Mouse (Mus musculus): Measurements from ENCODE around the gene Lamtor2. TPM values are rescaled to one million over a fixed set of nuclear protein-coding genes. Genes with fewer than 3 reads are reported as not detected.

Lamtor2 gene
- polyA plus RNA-seq, 1 experiment from 2014 or later, result 81.7 TPM

DNA sequence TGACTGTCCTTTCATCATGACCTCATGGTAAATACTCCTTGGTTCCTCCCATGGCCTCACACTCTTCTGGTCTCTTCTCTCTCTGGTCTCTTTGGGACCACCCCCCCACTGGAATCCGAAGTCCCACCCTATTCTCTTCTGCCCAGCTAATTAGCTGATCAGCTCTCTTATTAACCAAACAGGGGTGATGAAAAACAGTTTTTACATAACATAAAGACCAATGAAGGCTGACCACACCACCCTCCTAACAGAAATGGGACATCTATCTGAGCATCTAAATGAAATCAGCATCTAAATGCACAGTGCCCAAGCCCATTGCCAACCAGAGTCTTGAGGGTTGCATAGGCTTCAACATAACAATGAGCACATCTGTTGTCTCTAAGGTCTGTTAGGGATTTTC is 19.0 kb upstream of the Lamtor2 start:
- no peak overlapping the region for H3K9ac ChIP-seq (ENCODE audit: low read depth, low read length)
- H3K27ac ChIP-seq (ENCODE audit: low read depth, low read length), result no peak overlapping the region
- no peak overlapping the region for H3K4me3 ChIP-seq (ENCODE audit: low read length)
- H3K36me3 ChIP-seq (ENCODE audit: control insufficient read depth, insufficient read depth, low read length), result peaks cover 32% of the 10 kb centered on the region
- WGBS, result 95% methylated on average over 1 of the region's 1 CpGs
- ATAC-seq (ENCODE audit: low FRiP score, low TSS enrichment), result no peak
- H3K9me3 ChIP-seq (ENCODE audit: control insufficient read depth, low read length), result no peaks in the 10 kb centered on the region
- no peaks in the 10 kb centered on the region for H3K27me3 ChIP-seq (ENCODE audit: control insufficient read depth, insufficient read depth, low read length)
- no peak overlapping the region for H3K4me2 ChIP-seq (replicated peaks; ENCODE audit: low read depth, low read length)
- H3K4me1 ChIP-seq (ENCODE audit: control insufficient read depth, insufficient read depth, low read length), result no peaks in the 10 kb centered on the region

DNA sequence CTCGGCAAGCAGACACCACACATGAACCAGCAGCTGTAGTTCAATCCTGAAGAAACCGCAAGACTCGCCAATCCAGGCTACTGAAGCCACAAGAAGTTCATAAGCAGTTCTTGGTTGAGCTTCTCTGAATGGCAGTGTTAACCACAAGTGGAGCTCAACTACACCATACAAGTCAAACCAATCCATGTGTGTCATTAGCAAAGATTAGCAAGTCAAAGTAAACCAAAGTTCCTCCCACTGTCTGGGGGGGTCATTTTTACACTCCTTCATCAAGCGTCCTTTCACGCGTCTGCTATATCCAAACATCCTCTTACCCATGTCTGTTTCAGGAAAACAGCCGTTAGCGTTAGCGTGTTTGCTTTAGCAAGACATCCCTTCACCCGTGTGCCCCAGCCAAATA is 17.5 kb upstream of the Lamtor2 start:
- Histone ChIP-seq H3K4me3 (ENCODE audit: low read length) (no peak overlapping the region), H3K9ac (ENCODE audit: low read depth, low read length) (no peak overlapping the region), H3K9me3 (ENCODE audit: control insufficient read depth, low read length) (no peaks in the 10 kb centered on the region), H3K36me3 (ENCODE audit: control insufficient read depth, insufficient read depth, low read length) (peaks cover 47% of the 10 kb centered on the region), H3K27ac (ENCODE audit: low read depth, low read length) (no peak overlapping the region), H3K4me2 (replicated peaks; ENCODE audit: low read depth, low read length) (no peak overlapping the region), H3K4me1 (ENCODE audit: control insufficient read depth, insufficient read depth, low read length) (no peaks in the 10 kb centered on the region), H3K27me3 (ENCODE audit: control insufficient read depth, insufficient read depth, low read length) (no peaks in the 10 kb centered on the region)
- ATAC-seq (ENCODE audit: low FRiP score, low TSS enrichment), result no peak
- WGBS, result 92% methylated on average over 10 of the region's 10 CpGs

DNA sequence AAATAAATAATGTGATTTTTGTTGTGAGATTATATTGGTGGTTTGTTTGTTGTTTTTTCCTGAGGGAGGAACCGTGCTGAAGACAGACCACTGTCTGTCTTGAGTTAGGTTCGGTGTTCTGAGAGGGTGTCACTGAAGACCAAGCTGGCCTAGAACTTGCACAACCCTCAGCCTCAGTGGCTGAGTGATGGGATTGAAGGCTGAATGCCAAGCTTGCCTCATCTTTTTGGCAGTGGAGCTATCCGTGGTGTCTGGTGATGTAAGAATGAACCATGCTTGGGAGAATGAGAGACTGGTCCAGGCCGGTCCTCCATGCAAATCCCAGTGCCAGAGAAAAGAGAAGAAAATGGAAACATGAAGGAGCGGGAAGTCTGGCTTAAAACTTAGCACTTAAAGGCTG is 16.8 kb upstream of the Lamtor2 start:
- WGBS, result 93% methylated on average over 5 of the region's 5 CpGs
- no peak for ATAC-seq (ENCODE audit: low FRiP score, low TSS enrichment)
- H3K9ac ChIP-seq (ENCODE audit: low read depth, low read length), result no peak overlapping the region
- no peak overlapping the region for H3K4me2 ChIP-seq (replicated peaks; ENCODE audit: low read depth, low read length)
- H3K36me3 ChIP-seq (ENCODE audit: control insufficient read depth, insufficient read depth, low read length), result peaks cover 54% of the 10 kb centered on the region
- no peaks in the 10 kb centered on the region for H3K9me3 ChIP-seq (ENCODE audit: control insufficient read depth, low read length)
- H3K27ac ChIP-seq (ENCODE audit: low read depth, low read length), result no peak overlapping the region
- H3K4me3 ChIP-seq (ENCODE audit: low read length), result no peak overlapping the region
- no peaks in the 10 kb centered on the region for H3K27me3 ChIP-seq (ENCODE audit: control insufficient read depth, insufficient read depth, low read length)
- peaks cover 3% of the 10 kb centered on the region; the same call in 1 of the 2 replicates for H3K4me1 ChIP-seq (ENCODE audit: control insufficient read depth, insufficient read depth, low read length)

DNA sequence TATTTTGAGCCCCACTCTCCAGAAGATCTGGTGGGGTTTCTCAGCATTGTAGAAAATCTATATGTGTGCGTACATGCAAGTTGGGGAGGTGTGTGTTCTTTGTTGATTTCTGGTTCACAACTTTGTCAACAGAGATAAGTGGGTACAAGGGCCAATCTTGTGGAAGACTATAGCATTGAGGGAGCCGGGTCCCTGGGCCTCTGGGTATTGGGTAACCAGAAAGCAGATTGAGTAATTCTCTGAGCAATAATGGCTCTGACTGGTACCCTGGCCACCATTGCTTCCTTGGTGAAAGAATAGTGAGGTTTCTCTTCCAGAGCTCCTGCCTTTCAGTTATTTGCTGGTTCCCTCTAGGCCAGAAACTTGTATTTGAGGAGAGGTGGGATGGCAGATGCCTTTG is 16.2 kb upstream of the Lamtor2 start:
- no peak overlapping the region for H3K4me3 ChIP-seq (ENCODE audit: low read length)
- H3K27ac ChIP-seq (ENCODE audit: low read depth, low read length), result no peak overlapping the region
- no peak for ATAC-seq (ENCODE audit: low FRiP score, low TSS enrichment)

DNA sequence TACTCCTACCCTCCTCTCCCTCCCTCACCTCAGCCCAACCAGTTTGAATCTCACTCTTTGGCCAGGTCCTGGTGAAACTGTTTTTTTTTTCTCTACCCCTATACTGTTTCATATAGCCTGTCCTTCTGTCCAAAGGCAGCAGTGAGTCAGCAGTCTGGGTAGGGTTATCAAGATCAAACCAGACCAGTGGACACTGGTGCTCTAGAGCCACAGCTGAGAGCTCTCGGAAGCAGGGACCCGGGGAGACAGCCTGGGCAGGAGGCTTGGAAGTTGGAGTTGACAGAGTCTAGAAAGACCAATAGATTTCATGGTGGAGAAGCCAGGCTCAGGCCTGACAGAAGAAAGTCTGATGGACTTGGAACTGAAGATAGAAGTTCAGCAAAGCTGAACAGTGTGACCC is 15.7 kb upstream of the Lamtor2 start:
- WGBS, result 94% methylated on average over 2 of the region's 2 CpGs
- H3K9me3 ChIP-seq (ENCODE audit: control insufficient read depth, low read length), result no peaks in the 10 kb centered on the region
- H3K9ac ChIP-seq (ENCODE audit: low read depth, low read length), result no peak overlapping the region
- H3K4me1 ChIP-seq (ENCODE audit: control insufficient read depth, insufficient read depth, low read length), result peaks cover 8% of the 10 kb centered on the region
- no peak overlapping the region for H3K27ac ChIP-seq (ENCODE audit: low read depth, low read length)
- H3K36me3 ChIP-seq (ENCODE audit: control insufficient read depth, insufficient read depth, low read length), result peaks cover 64% of the 10 kb centered on the region
- no peaks in the 10 kb centered on the region for H3K27me3 ChIP-seq (ENCODE audit: control insufficient read depth, insufficient read depth, low read length)
- no peak overlapping the region for H3K4me2 ChIP-seq (replicated peaks; ENCODE audit: low read depth, low read length)
- H3K4me3 ChIP-seq (ENCODE audit: low read length), result no peak overlapping the region
- ATAC-seq (ENCODE audit: low FRiP score, low TSS enrichment), result no peak

More for the DNA sequence above, 16.2 kb upstream of the Lamtor2 start:
- peaks cover 6% of the 10 kb centered on the region; the same call in 1 of the 2 replicates for H3K4me1 ChIP-seq (ENCODE audit: control insufficient read depth, insufficient read depth, low read length)
- H3K9me3 ChIP-seq (ENCODE audit: control insufficient read depth, low read length), result no peaks in the 10 kb centered on the region
- H3K4me2 ChIP-seq (replicated peaks; ENCODE audit: low read depth, low read length), result no peak overlapping the region
- H3K27me3 ChIP-seq (ENCODE audit: control insufficient read depth, insufficient read depth, low read length), result no peaks in the 10 kb centered on the region
- 96% methylated on average over 2 of the region's 2 CpGs for WGBS
- H3K9ac ChIP-seq (ENCODE audit: low read depth, low read length), result no peak overlapping the region
- peaks cover 59% of the 10 kb centered on the region for H3K36me3 ChIP-seq (ENCODE audit: control insufficient read depth, insufficient read depth, low read length)

DNA sequence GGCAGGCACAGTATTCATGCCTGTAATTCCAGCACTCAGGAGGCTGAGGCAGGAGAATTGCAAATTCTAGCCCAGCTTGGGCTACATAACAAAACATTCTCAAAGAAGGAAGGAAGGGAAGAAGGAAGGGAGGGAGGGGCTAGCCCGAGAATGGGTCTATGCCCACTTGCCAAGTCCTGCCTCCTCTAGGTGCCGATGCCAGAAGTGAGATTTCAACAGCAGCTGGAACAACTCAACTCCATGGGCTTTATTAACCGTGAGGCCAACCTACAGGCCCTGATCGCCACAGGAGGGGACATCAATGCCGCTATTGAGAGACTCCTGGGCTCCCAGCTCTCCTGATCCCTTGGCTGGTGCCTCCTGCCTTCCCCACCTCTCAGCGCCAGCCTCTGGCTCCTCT is 15.0 kb upstream of the Lamtor2 start:
- Histone ChIP-seq H3K4me1 (ENCODE audit: control insufficient read depth, insufficient read depth, low read length) (peaks cover 15% of the 10 kb centered on the region), H3K27me3 (ENCODE audit: control insufficient read depth, insufficient read depth, low read length) (no peaks in the 10 kb centered on the region), H3K4me2 (replicated peaks; ENCODE audit: low read depth, low read length) (no peak overlapping the region), H3K4me3 (ENCODE audit: low read length) (no peak overlapping the region), H3K36me3 (ENCODE audit: control insufficient read depth, insufficient read depth, low read length) (peaks cover 71% of the 10 kb centered on the region), H3K9me3 (ENCODE audit: control insufficient read depth, low read length) (no peaks in the 10 kb centered on the region), H3K27ac (ENCODE audit: low read depth, low read length) (no peak overlapping the region), H3K9ac (ENCODE audit: low read depth, low read length) (no peak overlapping the region)
- ATAC-seq (ENCODE audit: low FRiP score, low TSS enrichment), result no peak
- 90% methylated on average over 6 of the region's 6 CpGs for WGBS

DNA sequence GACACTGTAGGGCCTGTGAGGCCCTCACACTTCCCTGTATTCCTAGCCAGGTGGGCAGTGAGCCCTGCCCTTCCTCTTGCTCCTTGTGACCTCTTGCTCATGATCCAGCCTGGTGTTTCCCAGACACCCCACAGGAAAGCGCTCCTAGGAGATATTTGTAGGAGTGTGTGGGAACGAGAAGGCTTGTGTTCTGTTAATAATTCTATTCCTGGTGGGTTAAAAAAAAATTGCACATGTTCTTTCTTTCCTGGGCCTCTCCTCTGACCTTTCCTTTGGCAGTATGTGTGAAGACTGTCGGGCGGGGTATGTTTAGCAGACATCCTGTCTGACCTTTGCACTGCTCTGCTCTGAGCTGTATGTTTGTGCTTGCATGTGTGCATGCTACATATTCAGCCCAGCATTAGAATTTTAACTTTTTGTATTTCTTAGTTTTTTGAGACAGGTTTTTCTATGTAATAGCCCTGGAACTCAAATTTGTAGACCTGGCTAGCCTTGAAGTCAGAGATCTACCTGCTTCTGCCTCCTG is 13.7 kb upstream of the Lamtor2 start:
- ATAC-seq (ENCODE audit: low FRiP score, low TSS enrichment), result no peak
- 86% methylated on average over 4 of the region's 4 CpGs for WGBS
- Histone ChIP-seq H3K9ac (ENCODE audit: low read depth, low read length) (no peak overlapping the region), H3K9me3 (ENCODE audit: control insufficient read depth, low read length) (no peaks in the 10 kb centered on the region), H3K27me3 (ENCODE audit: control insufficient read depth, insufficient read depth, low read length) (no peaks in the 10 kb centered on the region), H3K4me1 (ENCODE audit: control insufficient read depth, insufficient read depth, low read length) (peaks cover 23% of the 10 kb centered on the region), H3K27ac (ENCODE audit: low read depth, low read length) (no peak overlapping the region), H3K4me3 (ENCODE audit: low read length) (no peak overlapping the region), H3K36me3 (ENCODE audit: control insufficient read depth, insufficient read depth, low read length) (peaks cover 79% of the 10 kb centered on the region), H3K4me2 (replicated peaks; ENCODE audit: low read depth, low read length) (no peak overlapping the region)

DNA sequence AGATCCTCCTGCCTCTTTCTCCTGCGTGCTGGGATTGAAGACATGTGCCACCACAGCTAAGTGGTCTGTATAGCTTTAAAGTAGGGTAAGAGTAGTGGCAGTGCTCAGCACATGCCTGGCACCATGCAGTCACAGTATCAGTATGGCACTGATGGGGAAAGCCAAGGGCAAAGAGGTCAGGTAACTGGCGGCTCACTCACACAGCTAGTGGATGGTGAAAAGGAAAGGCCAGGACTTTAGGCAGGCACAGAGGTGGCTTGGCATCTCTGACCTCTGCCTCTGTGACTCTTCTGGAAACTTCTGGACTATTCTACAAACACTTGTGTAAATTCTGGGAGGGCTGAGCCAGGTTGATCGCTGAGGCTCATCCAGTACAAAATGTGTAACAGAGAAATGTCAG is 13.2 kb upstream of the Lamtor2 start:
- Histone ChIP-seq H3K4me2 (replicated peaks; ENCODE audit: low read depth, low read length) (no peak overlapping the region), H3K27me3 (ENCODE audit: control insufficient read depth, insufficient read depth, low read length) (no peaks in the 10 kb centered on the region), H3K9me3 (ENCODE audit: control insufficient read depth, low read length) (no peaks in the 10 kb centered on the region), H3K4me3 (ENCODE audit: low read length) (no peak overlapping the region), H3K9ac (ENCODE audit: low read depth, low read length) (no peak overlapping the region), H3K36me3 (ENCODE audit: control insufficient read depth, insufficient read depth, low read length) (peaks cover 81% of the 10 kb centered on the region), H3K4me1 (ENCODE audit: control insufficient read depth, insufficient read depth, low read length) (peaks cover 23% of the 10 kb centered on the region), H3K27ac (ENCODE audit: low read depth, low read length) (no peak overlapping the region)
- no peak for ATAC-seq (ENCODE audit: low FRiP score, low TSS enrichment)
- WGBS, result 95% methylated on average over 3 of the region's 3 CpGs

DNA sequence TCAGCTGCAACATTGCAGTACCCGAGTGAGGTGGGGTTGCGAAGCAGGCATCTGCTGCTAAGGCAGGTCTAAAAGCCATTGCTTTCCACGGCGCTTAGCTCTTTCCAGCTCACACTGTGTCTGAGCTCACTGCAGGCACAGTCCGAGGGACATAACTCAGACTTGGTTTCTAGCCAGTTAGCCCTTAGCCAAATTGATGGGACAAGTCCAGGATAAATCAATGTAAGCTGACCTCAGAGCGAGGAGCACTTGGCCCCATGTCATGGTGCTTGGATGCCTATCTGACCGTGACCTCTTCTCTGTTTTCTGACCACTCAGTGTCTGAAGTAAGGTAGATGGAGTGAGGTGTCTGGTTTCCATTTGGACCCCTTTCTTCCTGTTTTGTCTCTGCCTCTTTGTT is 11.1 kb upstream of the Lamtor2 start:
- 0 out of 2 replicates have a peak overlapping the region, but pooled peaks have one; percentile 1 for H3K4me2 ChIP-seq (replicated peaks; ENCODE audit: low read depth, low read length)
- H3K27ac ChIP-seq (ENCODE audit: low read depth, low read length), result peak overlapping the region; percentile 68; the same call in 1 of the 2 replicates
- H3K36me3 ChIP-seq (ENCODE audit: control insufficient read depth, insufficient read depth, low read length), result peaks cover 89% of the 10 kb centered on the region
- no peak overlapping the region for H3K9ac ChIP-seq (ENCODE audit: low read depth, low read length)
- H3K4me1 ChIP-seq (ENCODE audit: control insufficient read depth, insufficient read depth, low read length), result peaks cover 23% of the 10 kb centered on the region
- peak; percentile 71 for ATAC-seq (ENCODE audit: low FRiP score, low TSS enrichment)
- H3K9me3 ChIP-seq (ENCODE audit: control insufficient read depth, low read length), result no peaks in the 10 kb centered on the region
- WGBS, result 35% methylated on average over 7 of the region's 7 CpGs
- H3K27me3 ChIP-seq (ENCODE audit: control insufficient read depth, insufficient read depth, low read length), result no peaks in the 10 kb centered on the region
- H3K4me3 ChIP-seq (ENCODE audit: low read length), result no peak overlapping the region

Data from kidney, embryonic 14.5 days (tissue).